Mouse (Mus musculus) thymus, adult 18-20 months (tissue): Measurements from ENCODE around the gene Gm37240.

Source experiments
- DNase-seq, 2 experiments: peaks; one replicate each; pipeline ENCODE4 v3.0.0; 2022; ENCODE audit warnings: mixed read lengths in 2 of 2

Gm37240 gene

GRCm38 (mm10) chr3:85820839-85821548 is 66.3 kb downstream of the Gm37240 start:
- no peak for DNase-seq

- DNase-seq: no peak
Observed at GRCm38 (mm10) chr3:85819319-85819718, 68.0 kb downstream of the Gm37240 start.

- DNase-seq: no peak
Observed at GRCm38 (mm10) chr3:85817191-85817590, 70.1 kb downstream of the Gm37240 start, which contains the start of gene Fam160a1. Fam160a1 (minus strand) TSS chr3:85817291.

GRCm38 (mm10) chr3:85814241-85814640 is 73.1 kb downstream of the Gm37240 start:
- no peak for DNase-seq

- DNase-seq: no peak
Observed at GRCm38 (mm10) chr3:85813101-85814014, 74.0 kb downstream of the Gm37240 start.

GRCm38 (mm10) chr3:85812010-85812409 is 75.3 kb downstream of the Gm37240 start:
- no peak for DNase-seq

GRCm38 (mm10) chr3:85793166-85793565 is 94.2 kb downstream of the Gm37240 start:
- DNase-seq: no peak

GRCm38 (mm10) chr3:85789748-85790147 is 97.6 kb downstream of the Gm37240 start:
- no peak for DNase-seq

- DNase-seq: no peak
Observed at GRCm38 (mm10) chr3:85786501-85786900, 100.8 kb downstream of the Gm37240 start.

GRCm38 (mm10) chr3:85780906-85781305 is 106.4 kb downstream of the Gm37240 start:
- DNase-seq: no peak

- no peak for DNase-seq
Observed at GRCm38 (mm10) chr3:85780332-85780731, 107.0 kb downstream of the Gm37240 start.

GRCm38 (mm10) chr3:85777841-85778240 is 109.5 kb downstream of the Gm37240 start:
- DNase-seq: no peak

GRCm38 (mm10) chr3:85777356-85777755 is 110.0 kb downstream of the Gm37240 start:
- DNase-seq: no peak

GRCm38 (mm10) chr3:85776707-85777106 is 110.6 kb downstream of the Gm37240 start:
- DNase-seq: no peak

GRCm38 (mm10) chr3:85776126-85776525 is 111.2 kb downstream of the Gm37240 start:
- DNase-seq: no peak

GRCm38 (mm10) chr3:85773886-85774285 is 113.4 kb downstream of the Gm37240 start:
- no peak for DNase-seq

- no peak for DNase-seq
Observed at GRCm38 (mm10) chr3:85773425-85773824, 113.9 kb downstream of the Gm37240 start.

GRCm38 (mm10) chr3:85764937-85765337 is 122.4 kb downstream of the Gm37240 start:
- no peak for DNase-seq

GRCm38 (mm10) chr3:85764008-85764834 is 123.1 kb downstream of the Gm37240 start:
- no peak for DNase-seq

GRCm38 (mm10) chr3:85757944-85758343 is 129.4 kb downstream of the Gm37240 start:
- no peak for DNase-seq

GRCm38 (mm10) chr3:85757435-85757834 is 129.9 kb downstream of the Gm37240 start:
- DNase-seq: no peak

- DNase-seq: no peak
Observed at GRCm38 (mm10) chr3:85749348-85749747, 138.0 kb downstream of the Gm37240 start.

GRCm38 (mm10) chr3:85748863-85749262 is 138.5 kb downstream of the Gm37240 start:
- DNase-seq: no peak
